Mouse (Mus musculus) neural tube, embryonic 13.5 days (tissue): ENCODE data around the gene Lrrfip1. TPM values are rescaled to one million over a fixed set of nuclear protein-coding genes. Genes with fewer than 3 reads are reported as not detected.

Experiments
- ATAC-seq: fragments of 200-750 bp; cut with Nextera tagmentation; 2 replicates; pipeline ENCODE4 v1.8.0; 2017; ENCODE audit warnings: low read depth, mild to moderate bottlenecking, moderate TSS enrichment, moderate library complexity
- H3K27ac ChIP-seq: fragments of 300-500 bp; sonication (generic); replicated peaks from 2 replicates; pipeline ENCODE4 v1.5.1; 2015; ENCODE audit warnings: moderate library complexity, mild to moderate bottlenecking, inconsistent platforms
- H3K27me3 ChIP-seq: fragments of 300-500 bp; sonication (generic); 2 replicates; pipeline ENCODE4 v1.6.1; 2015; ENCODE audit warnings: mild to moderate bottlenecking, inconsistent platforms
- H3K36me3 ChIP-seq: fragments of 300-500 bp; sonication (generic); 2 replicates; pipeline ENCODE4 v1.6.1; 2015; ENCODE audit warnings: mild to moderate bottlenecking, inconsistent platforms
- H3K4me1 ChIP-seq: fragments of 300-500 bp; sonication (generic); replicated peaks from 2 replicates; pipeline ENCODE4 v1.6.1; 2015; ENCODE audit warnings: inconsistent platforms
- H3K4me2 ChIP-seq: fragments of 300-500 bp; sonication (generic); 2 replicates; pipeline ENCODE4 v1.6.1; 2015; ENCODE audit warnings: inconsistent platforms, mild to moderate bottlenecking, moderate library complexity
- H3K4me3 ChIP-seq: fragments of 300-500 bp; sonication (generic); 2 replicates; pipeline ENCODE4 v1.5.1; 2015; ENCODE audit warnings: mild to moderate bottlenecking, inconsistent platforms
- H3K9ac ChIP-seq: fragments of 300-500 bp; sonication (generic); 2 replicates; pipeline ENCODE4 v1.6.1; 2015; ENCODE audit warnings: moderate library complexity, mild to moderate bottlenecking, inconsistent platforms
- H3K9me3 ChIP-seq: fragments of 300-500 bp; sonication (generic); 2 replicates; pipeline ENCODE4 v1.6.1; 2016; ENCODE audit warnings: inconsistent platforms
- WGBS: fragments of 180-500 bp; shearing (Covaris S2); methylation state at CpG from one replicate; pipeline ENCODE4 v1.1.7; 2015; 5-methylcytosine and 5-hydroxymethylcytosine counted together
- polyA plus RNA-seq: library from polyadenylated mRNA; unstranded; fragments of >200 nt; fragmentation: Nextera tagmentation; extraction: Ambion mirVana; gene quantifications from 2 replicates; pipeline ENCODE4 v1.2.1, GENCODE M21; 2015

Gene Lrrfip1
- polyA plus RNA-seq, 1 experiment from 2014 or later, result 33.7 TPM

- Histone ChIP-seq H3K27me3 (no peaks in the 10 kb centered on the region), H3K4me2 (no peak overlapping the region), H3K4me3 (no peak overlapping the region), H3K9ac (no peak overlapping the region), H3K36me3 (no peaks in the 10 kb centered on the region), H3K9me3 (no peaks in the 10 kb centered on the region), H3K27ac (no peak overlapping the region), H3K4me1 (peaks cover 23% of the 10 kb centered on the region)
- no peak for ATAC-seq
- 87% methylated on average over 2 of the region's 2 CpGs for WGBS
Observed at GRCm38 (mm10) chr1:91064053-91064452, 65.5 kb downstream of the Lrrfip1 start.

DNA sequence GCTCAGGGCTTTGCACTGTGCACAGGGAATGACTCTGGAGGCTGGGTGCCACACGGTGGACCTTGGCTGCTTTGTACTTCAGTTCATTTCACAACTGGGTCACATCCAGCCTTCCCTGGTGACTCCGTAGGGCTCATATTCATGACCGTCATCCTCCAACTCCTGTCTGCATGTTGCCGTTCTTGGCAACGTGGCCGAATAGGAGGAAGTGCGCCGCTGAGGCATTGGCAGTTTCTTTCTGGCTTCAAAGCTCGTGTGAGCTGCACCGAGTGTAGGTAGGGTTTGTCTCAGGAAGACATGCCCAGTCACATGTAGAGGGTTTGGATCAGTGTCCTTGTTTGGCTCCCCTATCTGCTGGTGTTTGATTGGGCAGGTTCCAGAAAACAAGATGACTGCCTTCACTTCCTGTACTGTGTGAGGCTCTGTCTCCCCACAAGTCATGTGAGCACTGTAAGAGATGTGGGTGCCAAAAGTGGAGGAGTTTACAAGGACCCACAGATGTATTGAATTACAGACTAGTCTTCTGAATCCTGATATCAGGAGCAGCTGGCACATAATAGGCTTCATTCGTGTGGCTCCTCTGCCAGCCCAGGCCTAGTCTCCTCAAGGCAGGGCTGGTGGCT is 66.5 kb downstream of the Lrrfip1 start:
- Histone ChIP-seq H3K4me3 (no peak overlapping the region), H3K9me3 (no peaks in the 10 kb centered on the region), H3K27me3 (no peaks in the 10 kb centered on the region), H3K4me1 (peaks cover 17% of the 10 kb centered on the region), H3K4me2 (no peak overlapping the region), H3K9ac (no peak overlapping the region), H3K36me3 (no peaks in the 10 kb centered on the region), H3K27ac (no peak overlapping the region)
- WGBS, result 94% methylated on average over 11 of the region's 11 CpGs
- no peak for ATAC-seq

GRCm38 (mm10) chr1:91066061-91066460 is 67.5 kb downstream of the Lrrfip1 start:
- H3K4me2 ChIP-seq, result no peak overlapping the region
- H3K9ac ChIP-seq, result no peak overlapping the region
- no peaks in the 10 kb centered on the region for H3K27me3 ChIP-seq
- 97% methylated on average over 6 of the region's 6 CpGs for WGBS
- no peak overlapping the region for H3K27ac ChIP-seq
- no peaks in the 10 kb centered on the region for H3K9me3 ChIP-seq
- H3K4me1 ChIP-seq, result peaks cover 17% of the 10 kb centered on the region
- no peaks in the 10 kb centered on the region for H3K36me3 ChIP-seq
- no peak overlapping the region for H3K4me3 ChIP-seq
- ATAC-seq, result no peak

DNA sequence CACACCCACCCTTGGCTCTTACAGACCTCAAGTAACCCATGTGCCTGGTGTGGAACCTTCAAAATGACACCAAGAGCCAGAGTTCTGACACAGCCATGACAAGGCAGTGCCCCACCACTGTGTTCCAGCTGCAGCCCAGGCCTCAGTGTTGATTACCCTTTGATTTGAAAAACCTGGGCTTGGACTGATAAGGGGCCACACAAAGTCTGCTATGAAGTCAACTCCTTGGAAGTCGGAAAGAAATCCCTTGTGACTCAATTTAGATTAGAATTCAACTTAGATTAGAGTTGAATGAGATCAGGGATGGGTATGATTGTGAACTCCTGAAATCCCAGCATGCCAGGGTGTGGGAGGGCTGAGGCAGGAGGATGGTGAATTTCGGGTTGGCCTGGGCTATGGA is 68.1 kb downstream of the Lrrfip1 start:
- Histone ChIP-seq H3K27me3 (no peaks in the 10 kb centered on the region), H3K4me3 (no peak overlapping the region), H3K4me1 (peaks cover 16% of the 10 kb centered on the region), H3K9me3 (no peaks in the 10 kb centered on the region), H3K36me3 (no peaks in the 10 kb centered on the region), H3K4me2 (no peak overlapping the region), H3K27ac (no peak overlapping the region), H3K9ac (no peak overlapping the region)
- 89% methylated on average over 2 of the region's 2 CpGs for WGBS
- ATAC-seq, result no peak

DNA sequence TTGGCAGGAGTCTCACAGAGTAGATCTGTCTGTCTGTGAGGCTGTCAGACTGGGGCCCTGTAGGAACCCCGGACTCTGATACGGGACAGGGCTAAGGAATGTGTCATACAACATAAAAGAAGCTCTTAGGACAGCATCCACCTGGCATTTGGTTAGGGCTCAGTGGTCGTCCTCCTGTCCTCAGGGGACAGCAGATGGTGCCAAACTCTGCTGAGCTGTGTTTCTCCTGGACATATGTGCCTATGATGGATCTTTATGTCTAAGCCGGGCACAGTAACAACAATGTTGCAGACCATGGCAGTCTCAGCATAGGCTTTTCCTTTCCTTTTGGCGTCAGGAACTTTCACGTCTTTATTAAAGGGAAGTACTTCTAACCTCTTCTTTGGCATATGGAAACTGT is 69.2 kb downstream of the Lrrfip1 start:
- WGBS, result 79% methylated on average over 6 of the region's 6 CpGs
- H3K4me2 ChIP-seq, result no peak overlapping the region
- H3K36me3 ChIP-seq, result no peaks in the 10 kb centered on the region
- H3K9ac ChIP-seq, result no peak overlapping the region
- H3K9me3 ChIP-seq, result no peaks in the 10 kb centered on the region
- ATAC-seq, result no peak
- no peak overlapping the region for H3K27ac ChIP-seq
- 0 out of 2 replicates have a peak, but pooled peaks cover 4% of the 10 kb centered on the region for H3K4me1 ChIP-seq
- no peaks in the 10 kb centered on the region for H3K27me3 ChIP-seq
- H3K4me3 ChIP-seq, result no peak overlapping the region

GRCm38 (mm10) chr1:91069575-91069974 is 71.0 kb downstream of the Lrrfip1 start:
- H3K27me3 ChIP-seq, result no peaks in the 10 kb centered on the region
- no peak overlapping the region for H3K4me3 ChIP-seq
- no peaks in the 10 kb centered on the region for H3K9me3 ChIP-seq
- H3K4me2 ChIP-seq, result no peak overlapping the region
- no peak overlapping the region for H3K9ac ChIP-seq
- H3K27ac ChIP-seq, result no peak overlapping the region
- no peaks in the 10 kb centered on the region for H3K4me1 ChIP-seq
- WGBS, result 84% methylated on average over 6 of the region's 6 CpGs
- ATAC-seq, result no peak
- no peaks in the 10 kb centered on the region for H3K36me3 ChIP-seq

DNA sequence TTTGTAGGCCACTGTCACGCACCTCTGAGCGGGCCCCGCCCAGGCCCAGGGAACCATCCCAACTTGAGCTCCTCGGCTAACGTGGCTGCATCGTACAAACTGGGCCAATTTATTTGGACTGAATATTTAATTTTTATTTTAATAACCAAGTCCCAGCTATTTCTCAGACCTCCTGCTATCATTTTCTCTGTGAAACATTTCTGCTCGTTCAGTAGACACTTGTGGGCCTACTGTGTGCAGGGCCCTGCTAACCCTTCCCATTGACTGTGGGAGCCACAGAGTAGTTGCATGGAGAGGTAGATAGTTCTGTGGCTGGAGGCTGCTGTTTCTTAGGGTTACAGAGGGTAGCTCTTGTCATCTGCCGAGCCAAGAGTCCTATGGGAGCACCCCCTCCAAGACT is 72.0 kb downstream of the Lrrfip1 start:
- H3K9me3 ChIP-seq, result no peaks in the 10 kb centered on the region
- H3K36me3 ChIP-seq, result no peaks in the 10 kb centered on the region
- H3K27me3 ChIP-seq, result no peaks in the 10 kb centered on the region
- H3K4me3 ChIP-seq, result no peak overlapping the region
- H3K4me1 ChIP-seq, result no peaks in the 10 kb centered on the region
- no peak overlapping the region for H3K27ac ChIP-seq
- H3K9ac ChIP-seq, result no peak overlapping the region
- ATAC-seq, result no peak
- no peak overlapping the region for H3K4me2 ChIP-seq
- WGBS, result 94% methylated on average over 8 of the region's 8 CpGs

DNA sequence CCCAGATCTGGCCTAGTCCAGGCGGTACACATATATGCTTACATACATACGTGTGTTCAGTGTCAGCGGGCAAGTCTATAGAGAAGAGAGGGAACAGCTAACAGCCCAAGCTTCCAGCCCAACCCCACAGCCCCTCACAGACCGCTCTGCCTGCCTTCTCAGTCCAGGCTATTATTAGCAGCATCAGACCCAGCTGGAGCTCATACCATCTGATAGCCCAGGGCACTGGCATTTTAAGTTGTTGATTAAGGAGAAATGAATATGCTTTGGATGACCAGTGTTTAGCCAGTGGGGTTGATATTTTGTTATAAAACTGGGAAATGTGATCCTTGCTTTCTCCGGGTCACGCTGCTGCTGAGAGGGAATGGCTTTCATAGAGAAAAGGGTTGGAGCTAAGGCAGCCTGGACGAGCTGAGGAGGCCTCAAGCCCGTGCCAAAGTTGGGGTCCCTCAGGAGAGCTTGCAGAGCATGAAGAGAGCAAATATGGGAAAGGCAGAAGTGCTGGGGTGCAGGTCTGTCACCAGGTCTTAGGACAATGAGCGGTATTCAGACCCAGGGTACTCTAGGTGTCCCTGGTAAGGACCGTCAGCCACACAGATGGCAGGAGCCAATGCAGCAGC is 73.2 kb downstream of the Lrrfip1 start:
- H3K4me2 ChIP-seq, result no peak overlapping the region
- no peak for ATAC-seq
- no peaks in the 10 kb centered on the region for H3K36me3 ChIP-seq
- no peaks in the 10 kb centered on the region for H3K27me3 ChIP-seq
- peaks cover 7% of the 10 kb centered on the region for H3K4me1 ChIP-seq
- WGBS, result 76% methylated on average over 10 of the region's 10 CpGs
- no peak overlapping the region for H3K27ac ChIP-seq
- H3K4me3 ChIP-seq, result no peak overlapping the region
- no peaks in the 10 kb centered on the region for H3K9me3 ChIP-seq
- H3K9ac ChIP-seq, result no peak overlapping the region

GRCm38 (mm10) chr1:91076946-91077345 is 78.4 kb downstream of the Lrrfip1 start:
- no peak overlapping the region for H3K9ac ChIP-seq
- WGBS, result 49% methylated on average over 8 of the region's 8 CpGs
- no peaks in the 10 kb centered on the region for H3K36me3 ChIP-seq
- H3K4me2 ChIP-seq, result no peak overlapping the region
- no peak overlapping the region for H3K27ac ChIP-seq
- no peak overlapping the region for H3K4me3 ChIP-seq
- peaks cover 32% of the 10 kb centered on the region for H3K4me1 ChIP-seq
- no peak for ATAC-seq
- no peaks in the 10 kb centered on the region for H3K27me3 ChIP-seq
- no peaks in the 10 kb centered on the region for H3K9me3 ChIP-seq

- 86% methylated on average over 9 of the region's 9 CpGs for WGBS
- ATAC-seq, result no peak
- H3K36me3 ChIP-seq, result no peaks in the 10 kb centered on the region
- no peak overlapping the region for H3K4me3 ChIP-seq
- peaks cover 32% of the 10 kb centered on the region for H3K4me1 ChIP-seq
- H3K27ac ChIP-seq, result no peak overlapping the region
- H3K9me3 ChIP-seq, result no peaks in the 10 kb centered on the region
- H3K4me2 ChIP-seq, result no peak overlapping the region
- H3K27me3 ChIP-seq, result no peaks in the 10 kb centered on the region
- H3K9ac ChIP-seq, result no peak overlapping the region
Observed at GRCm38 (mm10) chr1:91077456-91077855, 78.9 kb downstream of the Lrrfip1 start.

- no peak overlapping the region for H3K9ac ChIP-seq
- no peaks in the 10 kb centered on the region for H3K36me3 ChIP-seq
- H3K4me3 ChIP-seq, result no peak overlapping the region
- no peaks in the 10 kb centered on the region for H3K27me3 ChIP-seq
- ATAC-seq, result no peak
- H3K4me2 ChIP-seq, result no peak overlapping the region
- no peaks in the 10 kb centered on the region for H3K9me3 ChIP-seq
- 86% methylated on average over 8 of the region's 8 CpGs for WGBS
- H3K27ac ChIP-seq, result no peak overlapping the region
- peaks cover 32% of the 10 kb centered on the region for H3K4me1 ChIP-seq
Observed at GRCm38 (mm10) chr1:91077980-91078379, 79.4 kb downstream of the Lrrfip1 start.

DNA sequence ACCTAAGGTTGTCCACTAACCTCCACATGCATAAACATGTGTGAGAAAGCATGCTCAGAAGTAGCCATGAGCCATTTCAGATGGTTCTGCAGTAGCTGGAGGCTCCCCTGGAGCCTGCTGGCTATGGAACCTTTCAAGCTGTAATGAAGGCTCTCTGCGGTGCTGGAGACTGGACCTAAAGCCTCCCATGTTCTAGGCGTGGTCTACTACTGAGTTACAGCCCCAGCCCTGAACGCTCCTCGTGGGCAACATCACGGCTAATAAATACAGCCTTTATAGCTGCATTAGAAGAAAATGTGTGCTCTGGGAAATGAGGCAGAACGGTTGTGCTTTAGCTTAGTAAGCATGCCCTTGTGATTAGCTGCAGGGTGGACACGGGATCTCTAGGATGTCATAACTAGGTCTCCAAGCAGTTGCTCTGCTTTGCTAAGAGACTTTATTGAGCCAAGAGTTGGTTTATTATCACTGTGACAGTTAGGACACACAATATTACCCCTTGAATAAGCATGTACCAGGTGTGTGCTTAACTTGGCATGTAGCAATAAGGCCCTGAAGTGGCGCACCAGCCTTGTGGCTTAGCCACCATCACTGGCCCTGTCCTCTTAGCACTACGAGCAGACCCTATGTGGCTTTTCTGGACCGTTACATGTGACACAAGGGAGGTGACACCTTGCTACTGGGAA is 81.3 kb downstream of the Lrrfip1 start:
- Histone ChIP-seq H3K4me2 (no peak overlapping the region), H3K4me3 (no peak overlapping the region), H3K9ac (no peak overlapping the region), H3K36me3 (no peaks in the 10 kb centered on the region), H3K4me1 (peaks cover 32% of the 10 kb centered on the region), H3K27ac (no peak overlapping the region), H3K9me3 (no peaks in the 10 kb centered on the region), H3K27me3 (no peaks in the 10 kb centered on the region)
- WGBS, result 63% methylated on average over 10 of the region's 10 CpGs
- ATAC-seq, result 0 out of 2 replicates have a peak, but pooled peaks have one; percentile 55
